Mouse (Mus musculus): ENCODE measurements at regions not wholly inside any gene's neighbourhood (a gene's known extent, or its start where the extent isn't known, plus 50 kb on each side); places are given as distances from the start of the nearest gene placed in this dataset.

- Histone ChIP-seq H3K4me3 (no peak overlapping the region), H3K4me2 (no peak overlapping the region), H3K36me3 (no peaks in the 10 kb centered on the region), H3K27ac (ENCODE audit: poor library complexity, severe bottlenecking) (no peak overlapping the region), H3K9me3 (replicated peaks) (peaks cover 2% of the 10 kb centered on the region; the same call in 1 of the 2 replicates), H3K4me1 (replicated peaks) (no peaks in the 10 kb centered on the region), H3K9ac (no peak overlapping the region), H3K27me3 (replicated peaks) (no peaks in the 10 kb centered on the region)
- no peak for ATAC-seq (ENCODE audit: insufficient number of reproducible peaks, low FRiP score)
- 79% methylated on average over 4 of the region's 4 CpGs for WGBS
Observed at GRCm38 (mm10) chr1:153994871-153995270, 94.8 kb upstream of the Teddm2 start.

GRCm38 (mm10) chr1:153997201-153998181 is 97.5 kb upstream of the Teddm2 start:
- no peaks in the 10 kb centered on the region; the same call in 1 of the 2 replicates for H3K9me3 ChIP-seq (replicated peaks)
- no peak overlapping the region for H3K9ac ChIP-seq
- no peak for ATAC-seq (ENCODE audit: insufficient number of reproducible peaks, low FRiP score)
- no peaks in the 10 kb centered on the region for H3K36me3 ChIP-seq
- no peaks in the 10 kb centered on the region for H3K27me3 ChIP-seq (replicated peaks)
- no peak overlapping the region for H3K4me2 ChIP-seq
- H3K4me1 ChIP-seq (replicated peaks) = no peaks in the 10 kb centered on the region
- H3K27ac ChIP-seq (ENCODE audit: poor library complexity, severe bottlenecking) = no peak overlapping the region
- no peak overlapping the region for H3K4me3 ChIP-seq
- WGBS = 80% methylated on average over 15 of the region's 15 CpGs

GRCm38 (mm10) chr1:153999776-154000175 is 99.7 kb upstream of the Teddm2 start:
- Histone ChIP-seq H3K27me3 (replicated peaks) (no peaks in the 10 kb centered on the region), H3K9ac (no peak overlapping the region), H3K36me3 (no peaks in the 10 kb centered on the region), H3K4me2 (no peak overlapping the region), H3K4me1 (replicated peaks) (peaks cover 5% of the 10 kb centered on the region; the same call in 1 of the 2 replicates), H3K4me3 (no peak overlapping the region), H3K9me3 (replicated peaks) (0 out of 2 replicates have a peak, but pooled peaks cover 3% of the 10 kb centered on the region), H3K27ac (ENCODE audit: poor library complexity, severe bottlenecking) (no peak overlapping the region)
- ATAC-seq (ENCODE audit: insufficient number of reproducible peaks, low FRiP score) = no peak
- WGBS = 50% methylated on average over 6 of the region's 6 CpGs

- Histone ChIP-seq H3K27me3 (replicated peaks) (no peaks in the 10 kb centered on the region), H3K36me3 (no peaks in the 10 kb centered on the region), H3K4me3 (no peak overlapping the region), H3K4me1 (replicated peaks) (peaks cover 11% of the 10 kb centered on the region), H3K9me3 (replicated peaks) (0 out of 2 replicates have a peak, but pooled peaks cover 3% of the 10 kb centered on the region), H3K4me2 (no peak overlapping the region), H3K27ac (ENCODE audit: poor library complexity, severe bottlenecking) (no peak overlapping the region), H3K9ac (no peak overlapping the region)
- ATAC-seq (ENCODE audit: insufficient number of reproducible peaks, low FRiP score) = no peak
- WGBS = 67% methylated on average over 7 of the region's 7 CpGs
Observed at GRCm38 (mm10) chr1:154003669-154004068, 103.6 kb upstream of the Teddm2 start.

- Histone ChIP-seq H3K4me1 (replicated peaks) (peaks cover 13% of the 10 kb centered on the region), H3K27ac (ENCODE audit: poor library complexity, severe bottlenecking) (no peak overlapping the region), H3K4me3 (no peak overlapping the region), H3K4me2 (no peak overlapping the region), H3K27me3 (replicated peaks) (no peaks in the 10 kb centered on the region), H3K9me3 (replicated peaks) (0 out of 2 replicates have a peak, but pooled peaks cover 3% of the 10 kb centered on the region), H3K9ac (no peak overlapping the region), H3K36me3 (no peaks in the 10 kb centered on the region)
- ATAC-seq (ENCODE audit: insufficient number of reproducible peaks, low FRiP score) = no peak
- WGBS = 86% methylated on average over 4 of the region's 4 CpGs
Observed at GRCm38 (mm10) chr1:154004647-154005046, 104.6 kb upstream of the Teddm2 start.

- ATAC-seq (ENCODE audit: insufficient number of reproducible peaks, low FRiP score) = no peak
- Histone ChIP-seq H3K9ac (no peak overlapping the region), H3K4me1 (replicated peaks) (peaks cover 13% of the 10 kb centered on the region), H3K4me3 (no peak overlapping the region), H3K36me3 (no peaks in the 10 kb centered on the region), H3K27me3 (replicated peaks) (no peaks in the 10 kb centered on the region), H3K9me3 (replicated peaks) (0 out of 2 replicates have a peak, but pooled peaks cover 3% of the 10 kb centered on the region), H3K4me2 (no peak overlapping the region), H3K27ac (ENCODE audit: poor library complexity, severe bottlenecking) (no peak overlapping the region)
- WGBS = 83% methylated on average over 13 of the region's 13 CpGs
Observed at GRCm38 (mm10) chr1:154006055-154006454, 106.0 kb upstream of the Teddm2 start.

GRCm38 (mm10) chr1:154007440-154007839 is 107.4 kb upstream of the Teddm2 start:
- no peak for ATAC-seq (ENCODE audit: insufficient number of reproducible peaks, low FRiP score)
- Histone ChIP-seq H3K36me3 (no peaks in the 10 kb centered on the region), H3K9me3 (replicated peaks) (0 out of 2 replicates have a peak, but pooled peaks cover 3% of the 10 kb centered on the region), H3K9ac (no peak overlapping the region), H3K27me3 (replicated peaks) (no peaks in the 10 kb centered on the region), H3K4me1 (replicated peaks) (peaks cover 13% of the 10 kb centered on the region), H3K27ac (ENCODE audit: poor library complexity, severe bottlenecking) (no peak overlapping the region), H3K4me3 (no peak overlapping the region), H3K4me2 (no peak overlapping the region)
- WGBS = 82% methylated on average over 3 of the region's 3 CpGs

- no peak overlapping the region for H3K4me2 ChIP-seq
Observed at GRCm38 (mm10) chr1:154008593-154009310, 108.7 kb upstream of the Teddm2 start.

GRCm38 (mm10) chr1:154010681-154011080 is 110.7 kb upstream of the Teddm2 start:
- no peak for ATAC-seq (ENCODE audit: insufficient number of reproducible peaks, low FRiP score)
- Histone ChIP-seq H3K9ac (no peak overlapping the region), H3K9me3 (replicated peaks) (no peaks in the 10 kb centered on the region), H3K27me3 (replicated peaks) (no peaks in the 10 kb centered on the region), H3K4me2 (no peak overlapping the region), H3K4me1 (replicated peaks) (peaks cover 8% of the 10 kb centered on the region; the same call in 1 of the 2 replicates), H3K4me3 (no peak overlapping the region), H3K27ac (ENCODE audit: poor library complexity, severe bottlenecking) (no peak overlapping the region), H3K36me3 (no peaks in the 10 kb centered on the region)
- 80% methylated on average over 4 of the region's 4 CpGs for WGBS

More at GRCm38 (mm10) chr1:154008593-154009310, 108.7 kb upstream of the Teddm2 start:
- ATAC-seq (ENCODE audit: insufficient number of reproducible peaks, low FRiP score) = no peak
- Histone ChIP-seq H3K9ac (no peak overlapping the region), H3K27me3 (replicated peaks) (no peaks in the 10 kb centered on the region), H3K36me3 (no peaks in the 10 kb centered on the region), H3K4me3 (no peak overlapping the region), H3K9me3 (replicated peaks) (0 out of 2 replicates have a peak, but pooled peaks cover 3% of the 10 kb centered on the region), H3K27ac (ENCODE audit: poor library complexity, severe bottlenecking) (no peak overlapping the region), H3K4me1 (replicated peaks) (peaks cover 10% of the 10 kb centered on the region)
- 67% methylated on average over 11 of the region's 11 CpGs for WGBS

GRCm38 (mm10) chr1:154016516-154016915 is 116.5 kb upstream of the Teddm2 start:
- 51% methylated on average over 2 of the region's 2 CpGs for WGBS
- no peak for ATAC-seq (ENCODE audit: insufficient number of reproducible peaks, low FRiP score)
- Histone ChIP-seq H3K27ac (ENCODE audit: poor library complexity, severe bottlenecking) (no peak overlapping the region), H3K4me3 (no peak overlapping the region), H3K4me2 (no peak overlapping the region), H3K4me1 (replicated peaks) (no peaks in the 10 kb centered on the region), H3K27me3 (replicated peaks) (no peaks in the 10 kb centered on the region), H3K9me3 (replicated peaks) (no peaks in the 10 kb centered on the region), H3K36me3 (no peaks in the 10 kb centered on the region), H3K9ac (no peak overlapping the region)

GRCm38 (mm10) chr1:154018241-154018640 is 118.2 kb upstream of the Teddm2 start:
- Histone ChIP-seq H3K36me3 (no peaks in the 10 kb centered on the region), H3K4me2 (no peak overlapping the region), H3K4me3 (no peak overlapping the region), H3K27ac (ENCODE audit: poor library complexity, severe bottlenecking) (no peak overlapping the region), H3K4me1 (replicated peaks) (no peaks in the 10 kb centered on the region), H3K9ac (no peak overlapping the region), H3K9me3 (replicated peaks) (no peaks in the 10 kb centered on the region), H3K27me3 (replicated peaks) (no peaks in the 10 kb centered on the region)
- no peak for ATAC-seq (ENCODE audit: insufficient number of reproducible peaks, low FRiP score)
- 77% methylated on average over 6 of the region's 6 CpGs for WGBS
